Mouse (Mus musculus) kidney, adult 2 months (tissue): ENCODE measurements at regions not wholly inside any gene's neighbourhood (a gene's known extent, or its start where the extent isn't known, plus 50 kb on each side); places are given as distances from the start of the nearest gene placed in this dataset.

Experiments used
- CTCF ChIP-seq: fragments of 200-500 bp; conservative IDR thresholded peaks from 2 replicates; pipeline ENCODE4 v1.5.1; 2011; ENCODE audit warnings: low read depth, mild to moderate bottlenecking, control low read depth, low read length, moderate library complexity, mixed read lengths; ENCODE audit not compliant: insufficient read depth, insufficient read length
- POLR2A ChIP-seq: fragments of 200-500 bp; IDR thresholded peaks from one replicate; pipeline ENCODE4 v1.6.1; 2011; ENCODE audit warnings: low read depth, low read length, control low read depth

DNA sequence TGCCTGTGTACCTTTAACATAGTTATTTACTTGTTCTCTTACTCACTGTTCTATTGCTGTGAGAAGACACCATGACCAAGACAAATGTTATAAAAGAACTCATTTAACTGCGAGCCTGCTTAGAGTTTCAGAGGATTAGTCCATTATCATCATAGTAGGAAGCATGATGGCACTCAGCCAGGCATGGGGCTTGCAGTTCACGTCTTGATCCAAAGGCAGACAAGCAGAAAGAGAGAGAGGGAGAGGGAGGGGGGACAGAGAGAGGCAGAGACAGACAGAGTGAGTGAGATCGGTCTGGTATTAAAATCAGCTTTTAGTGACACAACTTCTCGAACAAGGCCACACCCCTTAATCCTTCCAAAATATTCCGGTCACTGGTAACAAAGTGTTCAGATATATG, 106.2 kb upstream of the Tbc1d5 start:
- TF ChIP-seq CTCF = no peak
- TF ChIP-seq POLR2A = no peak
